Mouse (Mus musculus): ENCODE measurements around the gene Eci2. TPM values are rescaled to one million over a fixed set of nuclear protein-coding genes. Genes with fewer than 3 reads are reported as not detected.

Gene Eci2
- total and polyA plus RNA-seq, 3 experiments: 74.8 to 81.1 TPM; not detected in 1

DNA sequence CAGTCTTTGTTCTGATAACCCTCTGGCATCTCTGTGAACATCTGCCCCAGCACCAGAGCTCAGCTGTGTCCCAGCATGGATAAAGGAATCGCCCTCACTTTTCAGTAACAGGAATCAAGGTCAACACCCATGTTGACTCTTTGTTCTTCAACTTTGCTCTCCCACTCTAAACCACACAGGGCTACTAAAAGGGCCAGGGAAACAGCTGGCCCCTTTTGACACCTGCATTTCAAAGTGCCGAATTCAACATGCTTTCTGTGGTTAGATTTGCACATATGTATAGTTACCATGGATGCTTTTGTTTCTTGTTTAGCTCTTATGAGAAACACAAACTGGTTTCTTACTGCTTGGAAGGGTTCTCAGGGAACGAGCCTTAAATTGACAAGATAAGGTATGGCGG is 8.8 kb upstream of the Eci2 start:
- TF ChIP-seq CTCF (IDR thresholded peaks at IDR 0.05 in 2 of 3, conservative IDR thresholded peaks at IDR 0.05 in 1 of 3; ENCODE audit: control insufficient read depth in 1 of 3, insufficient read depth in 1 of 3, low read depth in 2 of 3, low read length in 3 of 3, poor library complexity in 1 of 3, severe bottlenecking in 1 of 3) (no peak), EP300 (IDR thresholded peaks at IDR 0.05; ENCODE audit: low read depth in 1 of 2, low read length in 2 of 2) (no peak), GATA1 (IDR thresholded peaks at IDR 0.05; ENCODE audit: low read depth, low read length) (no peak), ZC3H11A (IDR thresholded peaks at IDR 0.05; ENCODE audit: low read depth, low read length) (no peak), SIN3A (IDR thresholded peaks at IDR 0.05; ENCODE audit: low read length) (no peak), RAD21 (IDR thresholded peaks at IDR 0.05; ENCODE audit: low read depth, low read length) (no peak), TCF12 (IDR thresholded peaks at IDR 0.05; ENCODE audit: low read depth, low read length) (no peak), BHLHE40 (IDR thresholded peaks at IDR 0.05; ENCODE audit: borderline replicate concordance, low read depth, low read length) (no peak), CHD1 (IDR thresholded peaks at IDR 0.05; ENCODE audit: low read depth, low read length) (no peak), USF1 (IDR thresholded peaks at IDR 0.05; ENCODE audit: low read depth, low read length) (no peak), HCFC1 (IDR thresholded peaks at IDR 0.05; ENCODE audit: low read depth, low read length) (no peak), ZNF384 (IDR thresholded peaks at IDR 0.05; ENCODE audit: low read depth, low read length) (no peak), MYB (IDR thresholded peaks at IDR 0.05; ENCODE audit: low read depth, low read length) (no peak), TAL1 (IDR thresholded peaks at IDR 0.05; ENCODE audit: low read length) (no peak), RCOR1 (IDR thresholded peaks at IDR 0.05; ENCODE audit: low read depth, low read length) (no peak), ZKSCAN1 (IDR thresholded peaks at IDR 0.05; ENCODE audit: low read depth, low read length) (no peak), NRF1 (IDR thresholded peaks at IDR 0.05; ENCODE audit: insufficient read depth, low read depth, low read length, poor library complexity, severe bottlenecking) (no peak), MAX (IDR thresholded peaks at IDR 0.05; ENCODE audit: low read length) (no peak), MEF2A (IDR thresholded peaks at IDR 0.05; ENCODE audit: extremely low read depth, insufficient replicate concordance, low read depth, low read length, poor library complexity, severe bottlenecking) (no peak), UBTF (IDR thresholded peaks at IDR 0.05; ENCODE audit: borderline replicate concordance, insufficient read depth, low read depth, low read length) (no peak)
- Histone ChIP-seq H3K27me3 (ENCODE audit: control insufficient read depth in 1 of 2, insufficient read depth in 2 of 2, low read length in 2 of 2) (no peaks in the 10 kb centered on the region; a peak in 1 of 4 replicates), H3K27ac (ENCODE audit: control insufficient read depth, low read depth, low read length) (no peak overlapping the region), H3K9ac (ENCODE audit: control insufficient read depth, low read depth, low read length, poor library complexity, severe bottlenecking) (no peak overlapping the region), H3K79me2 (ENCODE audit: control insufficient read depth, insufficient read depth, low read length, poor library complexity) (no peaks in the 10 kb centered on the region), H3K4me1 (ENCODE audit: control insufficient read depth in 1 of 2, insufficient read depth in 2 of 2, low read length in 2 of 2) (0 out of 4 replicates have a peak, but pooled peaks cover 0 to 3% of the 10 kb centered on the region in 2 experiments), H3K9me3 (replicated peaks; ENCODE audit: insufficient read depth, low read length) (no peaks in the 10 kb centered on the region), H3K4me3 (ENCODE audit: control insufficient read depth in 1 of 2, insufficient read depth in 1 of 2, low read depth in 2 of 2, low read length in 2 of 2) (no peak overlapping the region), H3K36me3 (ENCODE audit: control insufficient read depth in 1 of 2, insufficient read depth in 2 of 2, low read length in 2 of 2) (peaks cover 0 to 1% of the 10 kb centered on the region in 2 experiments; a peak in 2 of 4 replicates)
- DNase-seq (ENCODE audit: low read depth, low spot score): no peak

DNA sequence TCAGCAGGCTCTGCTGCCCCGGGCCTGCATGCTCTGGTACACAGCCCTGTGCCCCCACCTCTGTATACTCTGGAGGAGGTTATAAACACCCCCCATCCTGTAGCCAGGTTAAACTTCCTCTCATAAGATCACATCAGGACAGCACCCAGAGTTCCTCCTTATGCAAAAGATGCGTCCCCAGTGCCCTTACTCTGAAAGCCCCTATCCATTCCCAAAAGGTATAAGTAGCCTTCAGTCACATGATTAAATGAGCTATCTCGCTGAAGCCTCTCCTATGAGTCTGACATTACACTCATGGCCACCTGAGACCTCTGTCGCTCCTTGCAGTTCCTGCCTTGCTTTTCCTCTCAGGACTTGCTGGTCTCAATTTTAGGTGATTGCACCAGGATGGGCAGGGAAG is 6.7 kb upstream of the Eci2 start:
- no peak overlapping the region for H3K9ac ChIP-seq (ENCODE audit: control insufficient read depth, low read depth, low read length, poor library complexity, severe bottlenecking)
- H3K9me3 ChIP-seq (replicated peaks; ENCODE audit: insufficient read depth, low read length): no peaks in the 10 kb centered on the region
- DNase-seq (ENCODE audit: low read depth, low spot score): no peak
- H3K36me3 ChIP-seq (ENCODE audit: control insufficient read depth in 1 of 2, insufficient read depth in 2 of 2, low read length in 2 of 2): peaks cover 0 to 6% of the 10 kb centered on the region in 2 experiments; a peak in 2 of 4 replicates
- no peaks in the 10 kb centered on the region; a peak in 1 of 4 replicates for H3K27me3 ChIP-seq (ENCODE audit: control insufficient read depth in 1 of 2, insufficient read depth in 2 of 2, low read length in 2 of 2)
- TF ChIP-seq TBP (IDR thresholded peaks at IDR 0.05; ENCODE audit: low read depth, low read length) (no peak), MEF2A (IDR thresholded peaks at IDR 0.05; ENCODE audit: extremely low read depth, insufficient replicate concordance, low read depth, low read length, poor library complexity, severe bottlenecking) (no peak), TAL1 (IDR thresholded peaks at IDR 0.05; ENCODE audit: low read length) (no peak), CTCF (IDR thresholded peaks at IDR 0.05 in 2 of 3, conservative IDR thresholded peaks at IDR 0.05 in 1 of 3; ENCODE audit: control insufficient read depth in 1 of 3, insufficient read depth in 1 of 3, low read depth in 2 of 3, low read length in 3 of 3, poor library complexity in 1 of 3, severe bottlenecking in 1 of 3) (no peak), UBTF (IDR thresholded peaks at IDR 0.05; ENCODE audit: borderline replicate concordance, insufficient read depth, low read depth, low read length) (no peak), MAFK (IDR thresholded peaks at IDR 0.05; ENCODE audit: borderline replicate concordance, low read depth, low read length) (no peak), CHD2 (IDR thresholded peaks at IDR 0.05; ENCODE audit: low read length) (no peak), NELFE (IDR thresholded peaks at IDR 0.05; ENCODE audit: low read depth, low read length) (no peak), ETS1 (IDR thresholded peaks at IDR 0.05; ENCODE audit: low read depth, low read length) (no peak), GATA1 (IDR thresholded peaks at IDR 0.05; ENCODE audit: low read depth, low read length) (no peak), EP300 (IDR thresholded peaks at IDR 0.05; ENCODE audit: low read depth in 1 of 2, low read length in 2 of 2) (no peak), RCOR1 (IDR thresholded peaks at IDR 0.05; ENCODE audit: low read depth, low read length) (no peak)
- no peak overlapping the region for H3K27ac ChIP-seq (ENCODE audit: control insufficient read depth, low read depth, low read length)
- H3K4me1 ChIP-seq (ENCODE audit: control insufficient read depth in 1 of 2, insufficient read depth in 2 of 2, low read length in 2 of 2): peaks cover 2 to 10% of the 10 kb centered on the region in 2 experiments; a peak in 3 of 4 replicates
- H3K4me3 ChIP-seq (ENCODE audit: control insufficient read depth in 1 of 2, insufficient read depth in 1 of 2, low read depth in 2 of 2, low read length in 2 of 2): no peak overlapping the region
- H3K79me2 ChIP-seq (ENCODE audit: control insufficient read depth, insufficient read depth, low read length, poor library complexity): no peaks in the 10 kb centered on the region
